Mouse (Mus musculus) adrenal gland, adult 8-10 months (tissue): ENCODE results near the gene Gtf3c4. TPM values are rescaled to one million over a fixed set of nuclear protein-coding genes. Genes with fewer than 3 reads are reported as not detected.

Experiments used
- DNase-seq: peaks from one replicate; pipeline ENCODE4 v3.0.0; 2022
- total RNA-seq, 4 experiments: library from RNA; stranded (reverse); gene quantifications; 2 replicates each; pipeline ENCODE4 v1.2.4; 2022

Gene Gtf3c4
- total RNA-seq, 4 experiments from 2014 or later: 35.2 to 45.4 (median 35.6) TPM

DNA sequence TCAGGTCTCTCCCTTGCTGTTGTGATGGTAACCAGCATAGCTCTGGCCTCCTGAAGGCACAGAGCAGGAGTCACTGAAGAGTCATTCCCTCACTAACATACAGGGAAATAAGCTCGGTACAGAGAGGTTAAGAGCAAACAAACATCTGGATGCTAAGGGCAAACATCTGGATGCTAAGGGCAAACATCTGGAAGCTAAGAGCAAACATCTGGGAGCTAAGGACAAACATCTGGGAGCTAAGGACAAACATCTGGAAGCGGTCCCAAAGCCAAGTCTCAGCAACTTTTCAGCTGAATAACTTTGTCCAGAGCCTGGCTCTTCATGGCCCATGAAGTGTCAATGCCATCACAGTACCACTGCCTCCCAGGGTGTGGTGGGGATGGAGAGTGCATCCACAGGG is 40.6 kb downstream of the Gtf3c4 start:
- DNase-seq: no peak

- DNase-seq: no peak
These were observed 41.8 kb downstream of the Gtf3c4 start for GRCm38 (mm10) chr2:28798390-28798789.

- no peak for DNase-seq
These were observed 42.6 kb downstream of the Gtf3c4 start for GRCm38 (mm10) chr2:28797490-28798106.

- no peak for DNase-seq
These were observed 43.9 kb downstream of the Gtf3c4 start for GRCm38 (mm10) chr2:28796298-28796697.

DNA sequence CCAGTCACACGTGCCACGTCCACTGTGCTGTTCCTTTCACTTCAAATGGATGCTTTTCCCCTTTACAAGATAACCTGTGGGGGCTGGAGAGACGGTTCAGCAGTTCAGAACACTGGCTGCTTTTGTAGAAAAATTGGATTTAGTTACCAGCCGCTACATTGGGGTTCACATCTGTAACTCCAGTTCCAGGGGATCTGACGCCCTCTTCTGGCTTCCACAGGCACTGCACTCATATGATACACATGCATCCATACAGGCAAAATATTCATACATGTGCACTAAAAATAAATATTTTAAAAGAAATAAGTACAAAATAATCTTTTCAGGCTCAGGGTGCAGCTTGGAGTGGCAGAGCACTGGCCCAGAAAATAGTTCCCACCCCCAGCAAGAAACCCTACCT is 45.5 kb downstream of the Gtf3c4 start:
- DNase-seq: no peak

GRCm38 (mm10) chr2:28792931-28793610 is 47.1 kb downstream of the Gtf3c4 start:
- DNase-seq: no peak

- DNase-seq: no peak
These were observed 53.0 kb downstream of the Gtf3c4 start for GRCm38 (mm10) chr2:28787067-28787619.

DNA sequence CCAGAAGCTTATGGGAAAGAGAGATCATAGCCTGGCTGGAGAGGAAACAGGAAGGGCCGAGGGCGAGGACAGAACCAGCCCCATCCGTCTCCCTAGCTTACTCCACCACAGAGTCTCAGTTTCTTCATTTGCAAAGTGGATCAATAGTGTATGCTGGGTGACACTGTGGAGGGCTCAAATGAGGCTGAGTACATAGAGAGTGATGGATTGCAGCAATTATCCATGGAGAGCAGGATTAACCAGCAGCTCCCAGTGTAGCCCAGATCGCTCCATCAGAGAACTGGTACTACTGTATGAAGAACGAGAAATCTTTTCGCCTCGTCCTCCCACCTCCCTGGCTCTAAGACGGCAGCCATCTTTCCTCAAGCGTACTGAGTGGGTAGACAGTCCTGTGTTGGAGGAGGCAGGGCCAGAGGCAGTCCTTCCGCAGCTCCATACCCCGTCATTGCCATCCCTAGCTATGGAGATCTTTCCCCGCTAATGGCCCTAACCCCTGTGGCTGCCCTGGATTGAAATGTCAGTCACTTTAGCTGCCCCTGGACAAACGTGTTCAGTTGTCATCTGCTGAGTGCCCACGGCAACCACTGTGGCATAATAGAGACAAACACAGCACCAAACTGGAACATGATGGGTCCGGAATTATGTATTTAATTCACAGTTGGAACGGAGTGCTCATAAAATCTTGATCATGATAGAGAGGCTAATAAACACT is 53.6 kb downstream of the Gtf3c4 start:
- DNase-seq: no peak

- DNase-seq: no peak
These were observed 58.9 kb downstream of the Gtf3c4 start for GRCm38 (mm10) chr2:28781310-28781709.

- DNase-seq: no peak
These were observed 60.0 kb downstream of the Gtf3c4 start for GRCm38 (mm10) chr2:28780001-28780782.

DNA sequence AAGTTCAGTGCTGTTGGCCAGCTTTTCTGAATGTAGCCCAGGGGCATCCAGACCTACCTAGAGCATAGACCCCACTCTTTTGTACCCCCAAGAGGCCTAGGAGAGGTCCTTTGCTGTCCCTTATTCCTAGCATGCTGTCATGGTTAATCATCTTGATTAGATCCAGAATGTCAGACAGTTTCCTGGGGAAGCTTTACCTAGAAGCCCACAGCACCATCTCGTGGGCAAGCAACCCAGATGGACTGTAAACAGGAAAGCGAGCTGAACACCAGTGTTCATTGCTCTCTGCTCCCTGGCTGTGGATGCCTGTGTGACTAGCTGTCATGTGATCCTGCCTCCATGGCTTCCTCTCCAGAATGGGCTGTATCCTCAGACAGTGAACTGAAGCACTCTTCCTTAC is 63.4 kb downstream of the Gtf3c4 start:
- DNase-seq: no peak

DNA sequence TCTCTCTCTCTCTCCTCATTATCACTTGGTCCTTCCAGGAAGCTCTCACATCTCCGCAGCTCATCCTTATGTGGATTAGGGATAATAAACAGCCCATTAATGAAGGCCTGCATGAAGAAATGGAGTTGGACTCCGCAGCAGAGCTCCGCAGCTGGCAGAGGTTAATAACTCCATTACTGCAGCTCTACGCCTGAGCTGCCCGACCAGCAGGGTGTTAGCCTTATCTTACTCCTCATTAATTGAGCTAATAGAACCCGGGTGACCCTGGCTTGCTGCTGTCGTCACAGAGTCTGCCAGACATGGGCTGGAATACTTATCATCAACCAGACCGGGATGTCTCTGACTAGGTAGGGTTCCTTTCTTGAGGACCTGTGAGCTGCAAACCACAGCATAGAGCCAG is 66.1 kb downstream of the Gtf3c4 start:
- no peak for DNase-seq

Other genes with a start within 250 kb of the Gtf3c4 start
- not detected for gene Gfi1b, start 218.4 kb downstream of the Gtf3c4 start, total RNA-seq
- gene Tsc1, start 199.1 kb downstream of the Gtf3c4 start, total RNA-seq: 10 to 100 TPM; 20.0 to 30.8 (median 25.2) TPM
- under 1 TPM in 3 of 4 experiments, not detected in 1; 0.52 to 0.77 (median 0.75) TPM for gene Spaca9, start 140.6 kb downstream of the Gtf3c4 start, total RNA-seq
- gene Ak8, start 140.2 kb downstream of the Gtf3c4 start, total RNA-seq: under 1 TPM; 0.20 to 0.80 (median 0.62) TPM
- gene Ddx31, start within 50 bp of the Gtf3c4 start, total RNA-seq: 10 to 100 TPM in 2 of 4 experiments, 1 to 10 TPM in 2; 8.9 to 13.2 (median 9.8) TPM
- not detected for gene Barhl1, start 76.3 kb upstream of the Gtf3c4 start, total RNA-seq
- gene Cfap77, start 214.7 kb upstream of the Gtf3c4 start, total RNA-seq: 1 to 10 TPM in 2 of 4 experiments, under 1 TPM in 2; 0.44 to 1.6 (median 0.93) TPM
- gene Ttf1, start 219.9 kb upstream of the Gtf3c4 start, total RNA-seq: 10 to 100 TPM; 12.4 to 23.3 (median 14.7) TPM